Mouse (Mus musculus): ENCODE measurements around the gene Serpinc1.
"Not testable (repeated sequence)": the region's sequence is repeated elsewhere in the genome, so short reads cannot be mapped to it uniquely, and the experiment has no call there.

Serpinc1 gene

DNA sequence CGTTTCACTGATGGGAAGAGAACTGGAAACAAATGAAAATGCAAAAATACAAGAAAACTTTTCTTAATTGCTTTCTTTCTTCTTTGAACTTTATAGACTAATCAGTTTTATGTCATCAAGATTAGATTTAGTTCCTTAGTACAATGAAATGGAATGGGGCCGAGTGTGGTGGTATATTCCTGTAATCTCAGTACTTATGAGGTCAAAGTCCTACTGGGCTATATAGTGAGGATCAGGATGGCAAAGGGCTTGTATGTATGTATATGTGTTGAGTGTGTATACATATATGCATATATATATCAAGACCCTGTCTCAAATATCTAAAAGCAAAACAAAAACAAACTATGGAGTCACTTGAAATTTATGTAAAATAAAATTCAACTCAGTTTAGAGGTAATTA, 38.0 kb downstream of the Serpinc1 start:
- DNase-seq (ENCODE audit: extremely low spot score, low read depth, low spot score) = no peak

DNA sequence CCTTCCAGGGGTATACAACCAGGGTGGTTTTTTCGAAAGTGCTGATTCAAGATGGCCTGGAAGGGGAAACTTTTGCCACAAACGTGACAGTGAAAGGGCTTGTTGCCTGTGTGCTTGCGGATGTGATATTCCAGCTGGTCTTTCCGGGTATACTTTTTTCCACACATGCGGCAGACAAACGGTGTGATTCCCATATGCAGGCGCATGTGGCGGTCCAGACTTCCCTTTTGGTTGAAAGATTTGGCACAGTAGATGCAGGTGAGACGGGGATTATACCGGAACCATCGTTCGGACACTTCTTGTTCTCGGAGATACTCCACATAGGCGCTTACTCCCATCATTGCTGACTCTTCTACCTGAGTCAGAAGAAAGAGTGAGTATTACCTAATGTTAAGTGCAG, 41.7 kb downstream of the Serpinc1 start:
- no peak for DNase-seq (ENCODE audit: extremely low spot score, low read depth, low spot score)

DNA sequence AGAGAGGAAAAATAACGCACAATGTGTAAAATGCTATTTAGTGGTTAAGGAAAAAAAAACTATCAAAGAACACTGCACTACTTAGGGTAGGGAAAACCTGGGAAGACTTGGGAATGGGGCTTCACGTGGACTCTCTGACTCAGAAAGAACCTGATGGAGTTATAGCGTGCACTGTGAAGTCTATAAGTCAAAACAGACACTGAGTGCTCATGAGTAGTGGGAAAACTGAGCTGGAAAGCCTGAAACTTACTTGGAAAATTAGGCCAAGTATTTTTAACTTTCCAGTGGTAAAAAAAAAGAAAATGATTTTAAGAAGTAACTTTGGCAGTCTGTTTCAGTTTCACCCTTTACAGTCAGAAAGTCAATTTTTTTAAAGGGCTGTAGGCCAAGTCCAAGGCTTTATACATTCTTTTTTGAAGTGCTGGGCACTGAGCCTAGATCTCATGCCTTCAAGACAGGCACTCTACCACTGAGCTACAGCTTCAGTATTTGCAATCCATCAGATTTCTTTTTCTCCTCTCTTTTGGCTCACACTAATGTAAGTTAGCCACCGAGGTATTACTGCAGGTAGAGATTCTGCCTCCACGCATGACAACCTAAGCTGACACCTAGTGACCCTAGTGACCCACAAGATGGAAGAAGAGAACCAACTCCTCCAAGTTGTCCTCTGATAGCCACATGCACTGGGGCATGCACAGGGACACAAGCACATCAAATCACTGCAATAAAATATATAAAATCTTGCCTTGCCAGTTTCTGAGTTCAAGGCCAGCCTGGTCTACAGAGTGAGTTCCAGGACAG, 47.2 kb downstream of the Serpinc1 start:
- no peak for DNase-seq (ENCODE audit: extremely low spot score, low read depth, low spot score)

DNA sequence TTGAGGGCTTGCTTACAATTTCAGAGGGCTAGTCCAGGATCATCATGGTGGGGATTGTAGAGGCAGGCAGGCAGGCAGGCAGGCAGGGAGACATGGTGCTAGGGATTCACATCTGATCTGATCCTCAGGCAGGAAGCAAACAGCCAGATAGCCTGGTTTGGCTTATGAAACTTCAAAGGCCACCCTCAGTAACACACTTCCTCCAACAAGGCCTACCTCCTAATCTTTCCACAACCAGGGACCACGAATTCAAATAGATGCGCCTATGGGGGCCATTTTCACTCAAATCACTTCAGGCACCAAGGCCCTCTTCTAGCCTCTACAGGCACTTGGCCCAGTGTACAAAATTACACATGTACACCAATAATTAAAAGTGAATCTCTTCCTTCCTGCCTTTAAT, 48.8 kb downstream of the Serpinc1 start:
- DNase-seq (ENCODE audit: extremely low spot score, low read depth, low spot score) = no peak

DNA sequence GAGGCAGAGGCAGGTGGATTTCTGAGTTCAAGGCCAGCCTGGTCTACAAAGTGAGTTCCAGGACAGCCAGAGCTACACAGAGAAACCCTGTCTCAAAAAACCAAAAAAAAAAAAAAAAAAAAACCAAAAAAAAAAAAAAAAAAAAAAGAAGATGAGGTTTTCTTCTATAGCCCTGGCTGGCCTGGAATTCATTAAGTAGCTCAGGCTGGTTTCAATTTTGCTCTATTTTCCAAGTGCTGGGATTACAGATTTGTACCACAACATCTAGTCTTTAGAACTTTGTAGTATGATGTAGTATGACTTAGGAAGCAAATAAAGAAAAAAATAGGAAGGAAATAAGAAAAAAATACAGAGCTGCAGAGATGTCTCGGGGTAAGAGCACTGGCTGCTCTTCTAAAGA, 50.0 kb downstream of the Serpinc1 start:
- DNase-seq (ENCODE audit: extremely low spot score, low read depth, low spot score) = not testable (repeated sequence)

DNA sequence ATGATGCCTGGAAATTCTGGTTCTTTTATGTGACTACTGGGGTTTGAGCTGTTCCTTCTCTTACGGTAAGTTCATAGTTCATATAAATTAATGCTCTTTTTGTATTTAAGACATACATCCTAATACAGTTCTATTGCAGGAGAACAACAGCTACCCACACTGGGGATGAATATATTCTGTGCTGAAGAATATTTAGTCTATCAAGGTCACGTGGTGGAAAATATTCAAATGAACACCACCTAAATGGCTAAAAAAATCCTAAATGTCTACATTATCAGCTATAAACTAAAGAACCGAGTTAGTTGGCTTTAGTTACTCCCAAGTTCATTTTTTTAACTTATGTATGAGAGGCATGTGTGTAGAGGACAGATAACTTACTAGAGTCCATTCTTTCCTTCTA, 51.7 kb downstream of the Serpinc1 start:
- no peak for DNase-seq (ENCODE audit: extremely low spot score, low read depth, low spot score)

DNA sequence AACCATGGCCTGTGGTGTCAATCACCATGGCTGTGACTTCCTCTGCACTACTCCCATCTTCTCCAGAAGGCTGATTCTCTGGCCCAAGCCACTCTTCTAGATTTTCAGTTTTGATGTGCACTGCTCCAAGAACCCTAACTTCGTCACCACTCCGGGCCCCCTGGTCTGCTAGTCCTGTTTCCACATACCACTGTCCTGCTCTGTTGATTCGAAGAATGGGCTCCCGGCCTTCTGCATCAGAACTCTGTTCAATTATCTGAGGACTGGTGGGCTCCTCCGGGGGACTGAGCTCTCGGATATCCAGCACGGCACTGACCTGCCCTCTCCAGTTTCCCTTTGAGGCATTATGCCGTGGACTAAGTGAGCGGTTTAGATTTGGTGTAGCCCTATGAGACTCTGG, 53.5 kb downstream of the Serpinc1 start:
- DNase-seq (ENCODE audit: extremely low spot score, low read depth, low spot score) = no peak

DNA sequence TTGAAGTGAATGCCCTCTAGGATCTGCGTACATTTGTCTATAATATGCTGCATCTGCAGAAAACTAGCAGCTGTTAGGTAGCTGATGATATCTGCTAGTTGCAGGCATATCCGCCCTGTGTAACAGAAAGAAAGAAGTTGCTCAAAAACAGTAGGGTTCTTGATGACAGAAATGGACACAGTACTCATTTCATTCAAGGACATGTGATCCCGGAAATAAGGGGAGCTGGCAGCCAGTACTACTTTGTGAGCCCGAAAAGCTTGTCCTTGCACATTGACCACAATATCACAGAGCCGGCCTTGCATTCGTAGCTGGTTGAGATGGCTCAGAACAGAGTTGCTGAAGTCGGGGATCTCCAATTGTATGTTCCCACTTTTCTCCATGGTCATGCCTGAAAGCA, 54.0 kb downstream of the Serpinc1 start:
- no peak for DNase-seq (ENCODE audit: extremely low spot score, low read depth, low spot score)

DNA sequence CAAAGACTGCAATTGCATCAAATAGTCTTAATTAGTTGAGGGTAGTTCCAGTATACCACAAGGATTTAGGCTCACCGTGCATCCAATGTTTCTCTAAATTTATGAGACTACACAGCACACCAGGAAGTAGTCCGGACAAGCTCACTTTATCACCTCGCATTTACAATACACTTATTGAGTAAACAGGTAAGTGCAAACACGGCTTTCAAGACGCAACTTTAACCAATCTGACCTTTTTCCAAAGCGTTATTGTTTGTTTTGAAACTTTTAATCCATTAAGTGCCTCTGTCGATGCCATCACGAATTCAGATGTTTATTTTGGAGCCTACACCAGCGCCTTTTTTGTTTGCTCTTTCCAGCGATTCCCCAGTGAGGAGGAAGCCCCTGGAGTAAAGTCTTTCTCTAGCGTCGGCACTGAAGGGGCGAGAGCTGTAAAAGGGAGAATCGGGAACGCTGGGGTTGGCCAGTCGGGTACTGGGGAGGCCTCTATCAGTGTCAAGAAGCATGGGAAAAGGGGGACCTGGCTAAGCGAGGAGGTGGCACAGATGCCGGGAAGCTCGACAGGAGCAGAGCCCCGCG, 55.6 kb downstream of the Serpinc1 start:
- DNase-seq (ENCODE audit: extremely low spot score, low read depth, low spot score) = no peak

DNA sequence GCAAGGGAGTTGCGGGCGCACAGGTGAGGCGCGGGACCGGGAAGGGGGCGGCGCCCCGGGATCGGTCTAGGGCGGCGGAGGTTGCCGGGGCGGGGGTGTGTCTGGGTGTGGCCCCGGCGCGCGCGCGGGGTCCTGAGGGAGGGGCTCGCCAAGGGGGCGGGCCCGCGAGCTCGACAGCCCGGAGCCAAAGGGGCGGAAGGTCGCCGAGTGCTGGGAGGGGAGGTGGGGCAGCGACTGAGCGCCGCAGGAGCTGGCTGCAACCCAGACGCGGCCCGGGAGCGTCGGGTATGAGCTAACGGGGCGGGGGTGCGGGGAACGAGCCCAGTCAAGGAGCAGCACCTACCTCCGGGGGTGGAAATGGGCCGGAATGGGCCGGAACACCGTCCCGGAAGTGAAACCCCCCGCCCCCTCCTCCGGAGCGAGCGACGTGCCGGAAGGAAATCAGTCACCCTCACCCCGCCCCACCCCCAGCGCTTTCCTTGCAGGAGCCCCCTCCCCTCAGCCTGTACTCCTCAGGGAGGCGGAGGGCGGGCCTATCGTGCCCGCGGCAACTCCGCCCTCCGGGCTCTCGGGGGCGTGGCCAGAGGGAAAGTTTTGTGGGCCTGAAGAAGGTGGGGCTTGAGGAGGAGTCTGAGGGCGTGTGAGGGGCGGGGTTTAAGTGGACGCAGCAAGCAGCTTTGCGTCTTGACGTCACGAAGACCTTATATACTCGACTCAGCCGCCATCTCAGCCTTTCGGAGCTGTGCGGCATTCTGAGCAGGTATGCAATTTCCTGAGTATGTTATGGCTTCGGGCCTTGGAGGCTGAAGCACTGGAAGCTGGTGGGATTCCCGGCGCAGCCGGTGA, 56.3 kb downstream of the Serpinc1 start, which contains the start of gene Zbtb37:
Gene Zbtb37, minus strand, starts transcription at position 415 of the 846 bp plus-strand sequence.
- DNase-seq (ENCODE audit: extremely low spot score, low read depth, low spot score) = peak; percentile 99

DNA sequence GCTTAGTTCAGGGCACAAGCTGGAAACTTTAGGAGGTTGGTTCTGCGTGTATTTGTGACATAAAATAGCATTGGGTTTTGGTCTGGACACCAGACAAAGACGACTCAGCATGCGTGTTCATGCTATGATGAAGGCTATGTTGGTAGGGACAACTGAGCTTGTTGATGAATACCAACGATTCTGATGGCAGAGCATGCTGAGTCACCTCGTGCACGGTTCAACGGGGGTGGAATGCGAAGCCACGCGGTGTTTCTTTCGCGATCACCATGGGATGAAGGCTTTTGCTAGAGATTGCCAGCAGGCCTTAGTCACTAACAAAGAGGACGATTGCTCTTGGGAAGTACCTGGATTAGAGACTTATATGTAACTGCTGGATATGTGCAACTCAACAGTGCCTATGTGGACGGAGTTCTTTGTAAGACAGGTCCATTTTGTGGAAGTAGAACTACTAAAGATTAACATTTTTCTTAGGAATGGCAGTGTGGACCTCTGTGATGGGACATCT, 56.9 kb downstream of the Serpinc1 start:
- DNase-seq (ENCODE audit: extremely low spot score, low read depth, low spot score) = no peak

DNA sequence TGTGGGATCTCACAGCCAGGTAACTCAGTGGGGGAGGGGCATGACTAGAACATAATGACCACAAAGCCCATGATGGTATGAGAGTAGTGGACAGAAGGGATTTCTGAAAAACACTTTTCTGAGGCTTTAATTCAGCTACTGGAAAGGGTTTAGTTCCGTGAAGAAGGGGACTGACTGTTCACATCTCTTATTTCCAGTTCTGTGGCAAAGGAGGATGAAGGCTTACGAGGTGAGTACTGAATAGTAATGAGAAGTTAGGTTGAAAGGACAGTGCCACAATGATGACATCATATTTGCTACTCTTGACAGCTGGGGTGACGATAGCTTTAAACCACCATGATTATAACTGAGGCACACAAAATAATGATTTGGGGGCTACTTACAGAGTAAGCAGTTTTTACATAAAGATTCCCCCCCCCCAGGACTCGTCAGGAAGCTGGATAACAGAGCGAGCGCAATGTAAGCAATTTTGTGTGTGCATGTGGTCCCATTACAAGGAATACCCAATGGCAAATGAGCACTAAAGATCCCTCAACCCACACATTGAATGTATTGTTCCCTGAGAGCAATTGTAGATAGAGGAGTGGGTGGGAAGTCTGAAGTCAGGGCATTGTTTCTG, 57.5 kb downstream of the Serpinc1 start:
- DNase-seq (ENCODE audit: extremely low spot score, low read depth, low spot score) = no peak

DNA sequence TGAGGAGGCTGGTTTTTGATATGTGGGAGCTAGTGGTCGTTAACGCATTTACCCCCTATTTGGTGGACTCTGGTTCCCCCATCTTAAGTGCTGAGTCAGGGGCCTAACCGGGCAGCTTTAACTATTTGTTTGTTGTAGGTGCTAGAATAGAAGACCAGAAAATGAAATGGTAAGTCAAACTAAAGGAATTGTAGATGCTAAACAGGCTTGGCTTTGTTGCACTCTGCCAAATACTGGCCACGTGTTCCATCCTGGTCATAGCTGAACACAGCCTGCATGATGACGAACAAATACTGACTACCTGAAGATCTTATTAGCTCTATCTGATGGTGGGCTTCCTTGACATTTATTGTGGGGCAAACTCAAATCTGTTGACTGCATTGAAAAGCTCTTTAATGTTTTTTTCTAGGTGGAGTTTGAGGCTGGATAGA, 58.0 kb downstream of the Serpinc1 start:
- DNase-seq (ENCODE audit: extremely low spot score, low read depth, low spot score) = no peak

DNA sequence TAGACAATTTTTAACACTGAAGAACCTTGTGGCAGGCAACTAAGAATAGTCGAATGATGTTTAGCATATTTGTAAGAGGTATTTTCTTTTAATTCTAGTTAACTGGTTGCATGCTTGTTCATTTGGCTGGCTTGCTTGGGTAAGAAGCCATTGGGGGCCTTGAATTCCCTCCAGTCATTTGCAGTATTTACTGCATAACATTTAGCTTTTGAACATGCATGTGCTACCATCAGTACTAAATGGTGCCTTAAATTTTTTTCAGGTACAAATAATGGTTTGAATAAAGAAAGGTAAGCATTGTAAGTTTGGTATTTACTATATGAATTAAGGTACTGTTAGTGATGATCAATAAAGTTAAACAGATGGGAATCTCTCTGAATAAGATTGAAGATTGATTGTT, 58.6 kb downstream of the Serpinc1 start:
- DNase-seq (ENCODE audit: extremely low spot score, low read depth, low spot score) = no peak

DNA sequence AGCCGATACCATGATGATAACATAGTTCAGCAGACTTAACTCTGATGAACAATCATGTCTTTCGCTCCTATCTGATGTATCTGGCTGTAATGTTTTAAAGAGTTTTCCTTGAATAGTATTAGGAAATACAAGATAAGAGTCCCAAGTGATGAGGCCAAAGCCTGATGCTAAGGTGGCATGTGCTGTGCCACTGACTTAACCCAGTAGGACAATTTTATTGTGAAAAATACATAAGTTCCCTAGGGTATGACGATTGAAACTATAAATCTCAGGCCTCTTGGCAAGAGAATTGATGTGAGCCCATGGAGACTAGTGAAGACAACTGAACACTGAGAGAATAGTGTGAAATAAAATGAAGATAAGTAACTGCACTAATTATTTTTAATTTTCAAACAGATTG, 59.2 kb downstream of the Serpinc1 start:
- no peak for DNase-seq (ENCODE audit: extremely low spot score, low read depth, low spot score)

DNA sequence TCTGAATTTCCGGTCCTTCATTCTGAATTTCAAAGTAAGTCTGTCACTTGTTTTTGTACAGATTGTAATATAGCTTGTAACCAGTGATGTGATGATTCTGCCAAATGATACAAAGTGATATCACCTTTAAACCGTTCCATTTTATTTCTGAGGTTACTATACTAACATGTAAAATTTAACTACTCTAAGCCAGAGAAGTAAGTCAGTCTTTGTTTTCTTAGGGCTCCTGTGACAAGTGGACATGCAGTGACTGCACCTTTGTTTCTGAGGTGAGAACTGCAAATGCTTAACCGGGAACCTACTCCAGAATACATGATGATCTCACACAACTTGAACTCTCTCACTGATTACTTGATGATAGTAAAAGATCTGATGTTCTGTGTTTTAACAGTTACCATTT, 59.6 kb downstream of the Serpinc1 start:
- DNase-seq (ENCODE audit: extremely low spot score, low read depth, low spot score) = no peak

DNA sequence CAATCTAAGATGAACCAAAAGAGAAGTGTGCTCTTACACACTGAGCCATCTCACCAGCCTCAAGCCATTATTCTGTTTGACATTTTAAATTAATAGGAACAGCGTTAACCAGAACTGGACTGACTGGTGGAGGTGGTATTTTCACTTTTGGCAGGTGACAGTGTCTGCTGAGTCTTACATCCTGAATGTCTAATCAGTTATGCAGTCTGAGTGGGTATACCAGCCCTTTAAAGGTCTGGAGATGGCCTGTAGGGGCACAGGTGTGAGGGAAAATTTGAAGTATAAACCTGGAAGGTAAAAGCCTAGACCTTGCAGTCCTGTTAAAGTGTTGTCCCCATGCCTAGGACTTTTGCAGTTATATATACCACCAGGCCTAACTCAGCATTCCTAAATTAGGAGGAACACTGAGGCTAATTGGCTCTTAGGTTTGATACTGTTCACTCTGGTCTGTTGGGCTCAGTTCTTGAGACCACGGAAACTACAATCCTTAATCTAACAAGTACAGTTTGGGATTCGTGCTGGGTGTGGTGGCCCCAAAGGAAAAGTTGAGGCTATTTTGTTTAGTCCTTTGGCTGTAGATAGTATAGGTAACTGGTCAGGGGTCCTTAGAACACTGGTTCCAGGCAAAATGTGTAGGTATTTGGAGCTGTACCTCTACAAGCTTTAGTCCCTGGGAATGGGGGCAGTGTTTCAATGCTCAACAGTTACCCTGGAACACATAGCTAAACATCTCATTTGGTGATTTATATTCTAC, 60.8 kb downstream of the Serpinc1 start:
- DNase-seq (ENCODE audit: extremely low spot score, low read depth, low spot score) = no peak

DNA sequence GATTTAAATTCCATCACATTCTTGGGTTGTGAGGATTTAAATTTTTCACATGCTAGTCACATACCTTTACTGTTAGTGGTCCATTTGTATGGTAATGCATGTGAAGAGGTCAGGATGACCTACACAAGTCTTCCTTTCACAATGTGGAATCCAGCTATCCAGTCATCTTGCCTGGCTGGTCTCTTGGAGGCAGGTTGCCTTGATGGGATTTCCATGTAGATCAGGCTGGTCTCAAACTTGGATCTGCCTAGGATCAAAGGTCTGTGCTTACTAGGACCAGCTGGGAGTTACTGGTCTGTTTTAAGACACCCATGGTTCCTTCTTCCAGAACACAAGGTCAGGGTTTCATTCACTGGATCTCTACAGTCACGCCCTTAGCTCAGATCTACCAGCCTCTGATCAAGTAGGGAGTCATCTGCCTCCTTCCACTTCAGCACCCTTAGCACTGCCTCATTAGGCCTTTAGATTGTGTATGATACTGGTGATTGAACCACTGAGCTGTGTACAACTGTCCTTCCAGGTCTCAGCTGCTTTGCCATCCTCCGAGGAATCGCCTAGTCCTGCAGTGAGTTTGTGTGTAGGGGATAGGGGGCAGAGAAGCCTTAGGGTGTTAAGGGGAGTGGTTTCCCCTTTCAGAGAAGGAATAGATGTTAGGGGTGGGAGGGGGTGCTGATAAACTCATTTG, 61.5 kb downstream of the Serpinc1 start:
- DNase-seq (ENCODE audit: extremely low spot score, low read depth, low spot score) = no peak

DNA sequence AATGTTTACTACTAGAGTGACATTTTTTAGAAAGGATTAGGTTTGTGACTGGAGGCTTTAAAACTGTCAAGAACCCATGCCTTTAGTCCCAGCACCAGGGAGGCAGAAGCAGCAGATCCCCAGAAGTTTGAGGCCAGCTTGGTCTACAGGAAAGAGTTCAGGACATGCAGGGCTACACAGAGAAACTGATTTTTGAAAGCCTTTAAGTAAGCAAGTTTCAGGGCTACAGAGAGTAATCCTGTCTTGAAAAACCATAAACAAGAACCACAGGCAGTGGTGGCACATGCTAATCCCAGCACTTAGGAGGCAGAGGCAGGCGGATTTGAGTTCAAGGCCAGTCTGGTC, 62.0 kb downstream of the Serpinc1 start:
- no peak for DNase-seq (ENCODE audit: extremely low spot score, low read depth, low spot score)

DNA sequence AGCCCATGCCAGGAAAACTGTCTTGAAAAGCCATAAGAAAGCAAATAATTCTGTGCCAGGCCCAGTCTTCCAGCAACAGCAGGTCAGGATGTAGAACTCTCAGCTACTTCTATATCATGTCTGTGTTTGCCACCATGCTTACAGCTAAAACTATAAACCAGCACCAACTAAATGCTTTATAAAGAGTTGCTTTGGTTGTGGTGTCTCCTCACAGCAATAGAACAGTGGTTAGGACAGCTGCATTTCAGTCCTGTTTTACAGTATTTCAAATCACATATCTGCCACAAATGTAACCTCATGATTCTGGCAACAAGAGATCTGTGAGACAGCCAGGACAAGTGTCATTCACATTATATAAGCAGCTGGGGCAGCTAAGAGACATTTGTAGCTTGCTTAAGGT, 62.5 kb downstream of the Serpinc1 start:
- DNase-seq (ENCODE audit: extremely low spot score, low read depth, low spot score) = no peak

All from hindlimb bud, embryonic 11.5 days (tissue).